Mouse (Mus musculus) lung, embryonic 15.5 days (tissue): ENCODE measurements around the gene Rtn4rl1. TPM values are rescaled to one million over a fixed set of nuclear protein-coding genes. Genes with fewer than 3 reads are reported as not detected.
A peak's percentile ranks its signal among the peaks of the same experiment; 100 is the strongest.

Experiments
- ATAC-seq: fragments of 200-750 bp; cut with Nextera tagmentation; 2 replicates; pipeline ENCODE4 v1.8.0; 2017; ENCODE audit warnings: moderate number of reproducible peaks, borderline replicate concordance; ENCODE audit not compliant: low FRiP score, low TSS enrichment; ENCODE audit errors: extremely low read depth
- H3K27ac ChIP-seq: fragments of 300-500 bp; sonication (generic); 2 replicates; pipeline ENCODE4 v1.5.1; 2015; ENCODE audit warnings: moderate library complexity, mild to moderate bottlenecking, inconsistent platforms
- H3K27me3 ChIP-seq: fragments of 300-500 bp; sonication (generic); 2 replicates; pipeline ENCODE4 v1.6.1; 2015; ENCODE audit warnings: inconsistent platforms
- H3K36me3 ChIP-seq: fragments of 300-500 bp; sonication (generic); 2 replicates; pipeline ENCODE4 v1.6.1; 2015; ENCODE audit warnings: inconsistent platforms
- H3K4me1 ChIP-seq: fragments of 300-500 bp; sonication (generic); 2 replicates; pipeline ENCODE4 v1.6.1; 2015; ENCODE audit warnings: inconsistent platforms
- H3K4me2 ChIP-seq: fragments of 300-500 bp; sonication (generic); 2 replicates; pipeline ENCODE4 v1.6.1; 2015; ENCODE audit warnings: inconsistent platforms, mild to moderate bottlenecking, moderate library complexity
- H3K4me3 ChIP-seq: fragments of 300-500 bp; sonication (generic); 2 replicates; pipeline ENCODE4 v1.5.1; 2015; ENCODE audit warnings: mild to moderate bottlenecking, inconsistent platforms
- H3K9ac ChIP-seq: fragments of 300-500 bp; sonication (generic); 2 replicates; pipeline ENCODE4 v1.6.1; 2015; ENCODE audit warnings: inconsistent platforms
- H3K9me3 ChIP-seq: fragments of 300-500 bp; sonication (generic); 2 replicates; pipeline ENCODE4 v1.6.1; 2016; ENCODE audit warnings: inconsistent platforms
- WGBS: fragments of 180-500 bp; shearing (Covaris S2); methylation state at CpG from one replicate; pipeline ENCODE4 v1.1.7; 2015; 5-methylcytosine and 5-hydroxymethylcytosine counted together
- polyA plus RNA-seq: library from polyadenylated mRNA; unstranded; fragments of >200 nt; fragmentation: Nextera tagmentation; extraction: Ambion mirVana; gene quantifications from 2 replicates; pipeline ENCODE4 v1.2.1, GENCODE M21; 2015

Rtn4rl1 gene
- polyA plus RNA-seq, 1 experiment from 2014 or later: 3.3 TPM

DNA sequence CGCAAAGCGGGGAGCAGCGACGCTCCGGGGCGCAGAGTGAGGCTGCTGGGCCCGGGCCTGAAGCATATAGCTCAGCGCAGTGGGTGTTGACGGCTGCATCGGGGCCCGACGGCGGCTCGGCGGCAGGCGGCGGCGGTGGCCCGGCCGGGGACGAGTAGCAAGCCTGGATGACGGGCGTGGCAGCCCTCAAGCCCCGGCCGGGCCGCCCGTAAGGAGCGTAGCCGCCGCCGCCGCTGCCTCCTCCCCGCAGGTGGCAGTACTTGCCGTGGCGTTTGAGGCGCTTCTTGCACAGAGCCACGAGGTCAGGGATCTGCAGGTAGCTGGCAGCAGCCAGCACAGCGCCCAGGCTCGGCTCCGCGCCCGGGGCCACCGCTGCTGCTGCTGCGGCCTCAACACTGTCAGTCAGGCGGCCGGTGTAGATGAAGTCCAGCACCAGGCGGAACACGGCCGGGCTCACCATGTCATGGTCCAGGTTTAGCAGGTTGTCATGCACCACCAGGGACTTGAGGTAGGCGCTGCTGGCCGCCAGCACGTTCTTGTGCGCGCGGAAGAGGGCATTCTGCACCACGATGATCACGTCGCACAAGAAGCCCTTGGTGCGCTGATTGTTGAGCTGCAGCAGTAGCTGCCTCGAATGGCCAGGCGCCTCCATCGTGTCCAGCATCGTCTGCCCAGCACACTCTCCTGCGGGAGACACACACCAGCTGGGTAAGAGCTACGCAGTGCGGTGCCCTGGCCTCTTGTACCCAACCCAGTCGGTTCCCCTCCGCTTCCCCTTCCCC is 26.5 kb upstream of the Rtn4rl1 start:
- Histone ChIP-seq H3K27ac (peak overlapping the region; percentile 89), H3K4me2 (peak overlapping the region; percentile 90), H3K36me3 (peaks cover 14% of the 10 kb centered on the region), H3K4me1 (peaks cover 90% of the 10 kb centered on the region), H3K4me3 (peak overlapping the region; percentile 63), H3K9ac (peak overlapping the region; percentile 71), H3K9me3 (no peaks in the 10 kb centered on the region), H3K27me3 (peaks cover 81% of the 10 kb centered on the region)
- WGBS: 4% methylated on average over 68 of the region's 68 CpGs
- no peak for ATAC-seq

- peak overlapping the region; percentile 71 for H3K9ac ChIP-seq
- H3K27me3 ChIP-seq: peaks cover 90% of the 10 kb centered on the region
- H3K9me3 ChIP-seq: no peaks in the 10 kb centered on the region
- H3K27ac ChIP-seq: peak overlapping the region; percentile 89
- H3K4me2 ChIP-seq: peak overlapping the region; percentile 90
- ATAC-seq: no peak
- H3K4me1 ChIP-seq: peaks cover 90% of the 10 kb centered on the region
- peak overlapping the region; percentile 63 for H3K4me3 ChIP-seq
- 4% methylated on average over 40 of the region's 63 CpGs for WGBS
- H3K36me3 ChIP-seq: peaks cover 10% of the 10 kb centered on the region
Observed at GRCm38 (mm10) chr11:75167643-75168589, 25.7 kb upstream of the Rtn4rl1 start.

- Histone ChIP-seq H3K27ac (peak overlapping the region; percentile 89), H3K9me3 (no peaks in the 10 kb centered on the region), H3K4me3 (peak overlapping the region; percentile 63), H3K36me3 (peaks cover 4% of the 10 kb centered on the region; the same call in 1 of the 2 replicates), H3K9ac (peak overlapping the region; percentile 71), H3K4me1 (peaks cover 90% of the 10 kb centered on the region), H3K4me2 (peak overlapping the region; percentile 90), H3K27me3 (peaks cover 97% of the 10 kb centered on the region)
- ATAC-seq: peak; percentile 36
- under 1% methylated on average over 79 of the region's 83 CpGs for WGBS
Observed at GRCm38 (mm10) chr11:75168590-75169361, 24.8 kb upstream of the Rtn4rl1 start.

DNA sequence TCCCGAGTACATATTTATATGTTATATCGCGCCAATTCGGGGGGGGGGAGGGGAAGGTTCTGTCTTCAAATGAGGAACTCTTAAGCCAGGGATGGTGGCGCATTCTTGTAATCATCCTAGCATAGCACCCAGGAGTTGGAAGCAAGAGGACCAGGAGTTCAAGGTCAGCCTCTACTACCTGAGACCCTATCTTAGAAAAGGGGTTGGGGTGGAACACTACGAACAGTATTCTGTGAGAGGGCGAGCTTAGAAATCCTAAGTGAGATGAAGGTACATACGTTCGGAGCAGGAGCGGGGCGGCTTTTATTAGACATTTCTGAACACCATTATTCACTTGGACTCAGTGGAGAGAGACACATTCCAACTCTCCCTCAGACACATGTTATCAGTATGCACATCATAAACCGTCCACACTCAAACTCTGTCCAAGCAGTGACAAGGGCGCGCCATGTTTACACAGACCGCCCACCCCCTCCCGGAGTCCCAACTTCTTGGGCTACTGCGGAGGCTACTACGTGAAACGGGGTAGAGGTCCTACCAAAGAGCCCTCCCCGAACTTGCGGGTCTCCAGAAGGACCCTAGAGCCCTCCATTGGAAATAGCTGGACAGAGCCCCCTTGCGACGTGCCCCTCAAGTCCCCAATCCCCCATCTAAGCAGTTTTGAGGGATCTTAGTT is 24.0 kb upstream of the Rtn4rl1 start, which contains the start of gene Hic1:
Gene Hic1 (minus strand): TSS at position 115 of the 676 bp plus-strand sequence.
- peaks cover 87% of the 10 kb centered on the region for H3K4me1 ChIP-seq
- peaks cover 92% of the 10 kb centered on the region for H3K27me3 ChIP-seq
- peak within 1 kb of the TSS; percentile 89 for H3K27ac ChIP-seq
- no peaks in the 10 kb centered on the region; the same call in 1 of the 2 replicates for H3K36me3 ChIP-seq
- WGBS: 1% methylated on average over 23 of the region's 23 CpGs
- H3K9me3 ChIP-seq: no peaks in the 10 kb centered on the region
- peak within 1 kb of the TSS; percentile 71 for H3K9ac ChIP-seq
- no peak for ATAC-seq
- peak within 1 kb of the TSS; percentile 90 for H3K4me2 ChIP-seq
- peak within 1 kb of the TSS; percentile 63 for H3K4me3 ChIP-seq

DNA sequence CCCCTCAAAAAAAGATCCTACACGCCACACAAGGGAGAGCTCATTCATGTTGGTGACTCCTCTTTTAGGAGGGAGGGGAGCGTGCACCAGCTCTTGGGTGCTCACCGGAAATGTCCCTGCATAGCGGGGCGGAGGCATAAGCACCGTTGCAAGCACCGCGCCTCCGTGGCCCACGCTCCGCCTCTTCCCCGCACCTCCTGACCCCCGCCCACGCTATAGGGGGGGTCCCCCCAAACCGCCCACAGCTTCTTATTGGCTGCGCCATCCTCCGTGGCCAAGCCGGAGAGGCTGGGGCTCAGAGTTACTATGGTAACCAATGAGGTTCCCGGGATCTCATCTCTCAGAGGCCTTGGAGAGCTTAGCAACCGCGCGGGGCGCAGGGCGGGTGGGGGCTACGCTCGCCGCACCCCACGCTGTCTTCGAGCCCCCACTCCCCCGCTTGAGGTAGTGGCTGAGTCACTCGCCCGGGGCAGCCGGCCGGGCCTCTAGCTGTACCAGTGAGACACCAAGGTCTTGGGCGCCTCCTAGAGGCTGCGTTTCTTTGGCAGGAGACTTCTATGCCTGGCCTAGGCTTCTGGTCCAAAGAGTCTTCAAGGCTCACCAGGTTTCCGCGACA is 23.3 kb upstream of the Rtn4rl1 start:
- WGBS: under 1% methylated on average over 38 of the region's 38 CpGs
- H3K9ac ChIP-seq: no peak overlapping the region

GRCm38 (mm10) chr11:75171186-75171865 is 22.3 kb upstream of the Rtn4rl1 start:
- H3K4me3 ChIP-seq: 0 out of 2 replicates have a peak overlapping the region, but pooled peaks have one; percentile 62
- peaks cover 70% of the 10 kb centered on the region for H3K4me1 ChIP-seq
- WGBS: 14% methylated on average over 17 of the region's 17 CpGs
- no peaks in the 10 kb centered on the region for H3K9me3 ChIP-seq
- H3K27ac ChIP-seq: no peak overlapping the region
- no peaks in the 10 kb centered on the region; the same call in 1 of the 2 replicates for H3K36me3 ChIP-seq
- H3K9ac ChIP-seq: no peak overlapping the region
- H3K27me3 ChIP-seq: peaks cover 74% of the 10 kb centered on the region
- H3K4me2 ChIP-seq: peak overlapping the region; percentile 92
- ATAC-seq: no peak

More for the DNA sequence above, 23.3 kb upstream of the Rtn4rl1 start:
- Histone ChIP-seq H3K9me3 (no peaks in the 10 kb centered on the region), H3K36me3 (no peaks in the 10 kb centered on the region; the same call in 1 of the 2 replicates), H3K4me1 (peaks cover 80% of the 10 kb centered on the region), H3K4me3 (peak overlapping the region; percentile 63), H3K4me2 (peak overlapping the region; percentile 90), H3K27me3 (peaks cover 85% of the 10 kb centered on the region), H3K27ac (peak overlapping the region; percentile 89)
- ATAC-seq: peak; percentile 36

GRCm38 (mm10) chr11:75172151-75173094 is 21.2 kb upstream of the Rtn4rl1 start:
- Histone ChIP-seq H3K9ac (no peak overlapping the region), H3K4me3 (peak overlapping the region; percentile 62), H3K9me3 (no peaks in the 10 kb centered on the region), H3K4me1 (peaks cover 59% of the 10 kb centered on the region), H3K27ac (no peak overlapping the region), H3K36me3 (no peaks in the 10 kb centered on the region; the same call in 1 of the 2 replicates), H3K4me2 (peak overlapping the region; percentile 92), H3K27me3 (peaks cover 63% of the 10 kb centered on the region)
- WGBS: 1% methylated on average over 75 of the region's 75 CpGs
- ATAC-seq: no peak

GRCm38 (mm10) chr11:75173095-75173798 is 20.3 kb upstream of the Rtn4rl1 start:
- ATAC-seq: peak; percentile 63
- H3K4me3 ChIP-seq: peak overlapping the region; percentile 62
- WGBS: under 1% methylated on average over 71 of the region's 71 CpGs
- H3K9ac ChIP-seq: peak overlapping the region; percentile 16; the same call in 1 of the 2 replicates
- peaks cover 60% of the 10 kb centered on the region for H3K4me1 ChIP-seq
- no peaks in the 10 kb centered on the region; the same call in 1 of the 2 replicates for H3K36me3 ChIP-seq
- H3K4me2 ChIP-seq: peak overlapping the region; percentile 92
- H3K27ac ChIP-seq: no peak overlapping the region
- peaks cover 54% of the 10 kb centered on the region for H3K27me3 ChIP-seq
- H3K9me3 ChIP-seq: no peaks in the 10 kb centered on the region

GRCm38 (mm10) chr11:75173799-75174165 is 19.8 kb upstream of the Rtn4rl1 start:
- peaks cover 49% of the 10 kb centered on the region for H3K27me3 ChIP-seq
- H3K4me3 ChIP-seq: peak overlapping the region; percentile 62
- no peaks in the 10 kb centered on the region; the same call in 1 of the 2 replicates for H3K36me3 ChIP-seq
- no peak overlapping the region for H3K27ac ChIP-seq
- H3K4me2 ChIP-seq: peak overlapping the region; percentile 92
- H3K4me1 ChIP-seq: peaks cover 55% of the 10 kb centered on the region
- ATAC-seq: no peak
- no peaks in the 10 kb centered on the region for H3K9me3 ChIP-seq
- WGBS: 2% methylated on average over 15 of the region's 15 CpGs
- no peak overlapping the region for H3K9ac ChIP-seq
